Mouse (Mus musculus): Measurements from ENCODE around the gene Fam20a. TPM values are rescaled to one million over a fixed set of nuclear protein-coding genes. Genes with fewer than 3 reads are reported as not detected.

Fam20a gene
- 8.4 and 12.5 TPM in 2 replicates for polyA plus RNA-seq (2015; fragmentation: Nextera tagmentation; extraction: Ambion mirVana)

GRCm38 (mm10) chr11:109721781-109722446, at the start of gene Fam20a:
TSS of gene Fam20a (minus strand) at chr11:109722279.
- peak; percentile 55 for DNase-seq (ENCODE audit: low spot score)
- H3K27ac ChIP-seq (ENCODE audit: low read length) = peak within 1 kb of the TSS; percentile 83
- under 1% methylated on average over 25 of the region's 31 CpGs for WGBS

DNA sequence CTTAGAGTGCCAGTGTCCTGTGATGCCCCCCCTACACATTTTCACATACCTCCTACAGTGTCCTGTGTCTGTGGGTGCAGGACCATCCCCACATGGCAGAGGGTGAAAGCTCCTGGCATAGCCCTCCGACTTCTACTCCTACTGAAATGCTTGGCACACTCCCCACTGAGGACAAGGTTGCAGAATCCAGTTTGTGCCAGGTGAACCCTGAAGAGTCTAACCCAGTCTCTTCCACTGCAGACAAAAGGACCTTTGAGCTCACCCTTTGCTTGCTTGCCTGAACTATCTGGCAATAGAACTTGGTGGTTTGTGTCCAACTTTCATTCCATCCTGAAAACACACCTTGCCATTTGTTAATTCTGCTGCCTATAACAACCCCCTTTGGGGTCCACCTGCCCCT, 49.3 kb upstream of the Fam20a start:
- H3K9ac ChIP-seq (replicated peaks; ENCODE audit: low read depth) = no peak overlapping the region

More at GRCm38 (mm10) chr11:109721781-109722446, at the start of gene Fam20a:
- H3K36me3 ChIP-seq (ENCODE audit: insufficient read depth, low read length) = no peaks in the 10 kb centered on the region
- H3K9me3 ChIP-seq (ENCODE audit: low read length) = no peaks in the 10 kb centered on the region
- H3K4me2 ChIP-seq (replicated peaks; ENCODE audit: low read depth, low read length) = peak within 1 kb of the TSS; percentile 78
- H3K4me1 ChIP-seq (ENCODE audit: insufficient read depth, low read depth, low read length) = peaks cover 7% of the 10 kb centered on the region; the same call in 1 of the 2 replicates
- H3K27me3 ChIP-seq (replicated peaks; ENCODE audit: insufficient read depth, low read length) = no peaks in the 10 kb centered on the region
- peak; percentile 27 for ATAC-seq
- TF ChIP-seq EP300 (IDR thresholded peaks at IDR 0.05) = no peak
- peak; percentile 44 for TF ChIP-seq CTCF (IDR thresholded peaks at IDR 0.05)
- H3K4me3 ChIP-seq (ENCODE audit: low read depth, low read length) = peak within 1 kb of the TSS; percentile 43
- H3K9ac ChIP-seq (replicated peaks; ENCODE audit: low read depth) = peak within 1 kb of the TSS; percentile 55

DNA sequence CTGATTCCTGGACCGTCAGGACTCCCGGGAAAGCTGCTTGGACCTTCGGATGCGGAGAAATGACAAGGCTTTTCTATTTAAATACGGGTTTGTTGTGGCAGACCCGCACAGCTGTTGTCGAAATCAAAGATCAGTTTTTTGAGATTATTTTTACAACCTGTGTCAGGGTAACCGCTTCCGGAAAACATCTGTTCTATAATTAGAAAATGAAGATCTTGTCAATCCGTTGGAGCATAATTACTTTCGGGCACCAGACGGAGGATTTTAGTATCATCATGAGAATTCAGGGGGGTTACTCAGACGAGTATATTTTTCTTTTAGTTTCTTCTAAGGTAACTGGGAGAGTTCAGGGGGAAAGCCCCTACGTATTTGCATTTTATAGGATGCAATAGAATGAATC, 48.1 kb upstream of the Fam20a start:
- 82% methylated on average over 14 of the region's 14 CpGs for WGBS
- H3K27ac ChIP-seq (ENCODE audit: low read length) = no peak overlapping the region
- H3K36me3 ChIP-seq (ENCODE audit: insufficient read depth, low read length) = no peaks in the 10 kb centered on the region
- no peak for DNase-seq (ENCODE audit: low spot score)
- H3K9me3 ChIP-seq (ENCODE audit: low read length) = no peaks in the 10 kb centered on the region
- no peaks in the 10 kb centered on the region for H3K27me3 ChIP-seq (replicated peaks; ENCODE audit: insufficient read depth, low read length)
- no peak for ATAC-seq
- no peak overlapping the region for H3K4me3 ChIP-seq (ENCODE audit: low read depth, low read length)
- no peaks in the 10 kb centered on the region for H3K4me1 ChIP-seq (ENCODE audit: insufficient read depth, low read depth, low read length)
- no peak for TF ChIP-seq CTCF (IDR thresholded peaks at IDR 0.05)
- H3K4me2 ChIP-seq (replicated peaks; ENCODE audit: low read depth, low read length) = no peak overlapping the region
- H3K9ac ChIP-seq (replicated peaks; ENCODE audit: low read depth) = no peak overlapping the region

More for the DNA sequence above, 49.3 kb upstream of the Fam20a start:
- 77% methylated on average over 1 of the region's 1 CpGs for WGBS
- TF ChIP-seq CTCF (IDR thresholded peaks at IDR 0.05) (no peak), EP300 (IDR thresholded peaks at IDR 0.05) (no peak)
- Histone ChIP-seq H3K4me3 (ENCODE audit: low read depth, low read length) (no peak overlapping the region), H3K27ac (ENCODE audit: low read length) (no peak overlapping the region), H3K4me1 (ENCODE audit: insufficient read depth, low read depth, low read length) (no peaks in the 10 kb centered on the region), H3K27me3 (replicated peaks; ENCODE audit: insufficient read depth, low read length) (no peaks in the 10 kb centered on the region), H3K9me3 (ENCODE audit: low read length) (no peaks in the 10 kb centered on the region), H3K36me3 (ENCODE audit: insufficient read depth, low read length) (no peaks in the 10 kb centered on the region), H3K4me2 (replicated peaks; ENCODE audit: low read depth, low read length) (no peak overlapping the region)
- no peak for DNase-seq (ENCODE audit: low spot score)
- no peak for ATAC-seq

DNA sequence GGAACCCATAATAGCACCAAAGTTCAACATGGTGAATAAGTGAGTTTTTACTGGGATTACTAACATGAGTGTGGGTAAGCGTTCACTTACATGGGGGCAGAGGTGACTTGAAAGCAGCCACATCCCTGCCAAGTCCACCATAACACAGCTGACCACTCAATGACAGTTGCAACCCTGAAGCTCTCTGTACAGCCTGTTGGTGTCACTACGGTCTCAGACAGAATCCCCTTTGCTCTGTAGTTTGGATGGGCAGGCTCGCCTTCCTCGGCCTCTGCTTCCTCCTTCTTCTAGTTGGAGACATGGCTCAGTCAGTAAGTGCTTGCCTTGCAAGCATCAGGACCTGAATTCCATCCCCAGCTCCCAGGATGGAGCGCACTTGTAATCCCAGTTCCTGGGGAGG, 47.0 kb upstream of the Fam20a start:
- Histone ChIP-seq H3K4me3 (ENCODE audit: low read depth, low read length) (no peak overlapping the region), H3K27ac (ENCODE audit: low read length) (no peak overlapping the region), H3K4me1 (ENCODE audit: insufficient read depth, low read depth, low read length) (no peaks in the 10 kb centered on the region), H3K36me3 (ENCODE audit: insufficient read depth, low read length) (no peaks in the 10 kb centered on the region), H3K4me2 (replicated peaks; ENCODE audit: low read depth, low read length) (no peak overlapping the region), H3K9ac (replicated peaks; ENCODE audit: low read depth) (no peak overlapping the region), H3K9me3 (ENCODE audit: low read length) (no peaks in the 10 kb centered on the region), H3K27me3 (replicated peaks; ENCODE audit: insufficient read depth, low read length) (no peaks in the 10 kb centered on the region)
- WGBS = 57% methylated on average over 5 of the region's 5 CpGs
- ATAC-seq (0 out of 2 replicates have a peak, but pooled peaks have one; percentile 35), DNase-seq (ENCODE audit: low spot score) (peak; percentile 56)
- no peak for TF ChIP-seq EP300 (IDR thresholded peaks at IDR 0.05)
- peak; percentile 59 for TF ChIP-seq CTCF (IDR thresholded peaks at IDR 0.05)

GRCm38 (mm10) chr11:109760063-109760462, 38.0 kb upstream of the Fam20a start:
- DNase-seq (ENCODE audit: low spot score) = no peak
- no peak overlapping the region for H3K4me2 ChIP-seq (replicated peaks; ENCODE audit: low read depth, low read length)
- ATAC-seq = no peak
- H3K36me3 ChIP-seq (ENCODE audit: insufficient read depth, low read length) = no peaks in the 10 kb centered on the region
- no peaks in the 10 kb centered on the region for H3K27me3 ChIP-seq (replicated peaks; ENCODE audit: insufficient read depth, low read length)
- no peak overlapping the region for H3K27ac ChIP-seq (ENCODE audit: low read length)
- H3K4me1 ChIP-seq (ENCODE audit: insufficient read depth, low read depth, low read length) = no peaks in the 10 kb centered on the region
- 72% methylated on average over 7 of the region's 7 CpGs for WGBS
- no peak overlapping the region for H3K9ac ChIP-seq (replicated peaks; ENCODE audit: low read depth)
- no peak for TF ChIP-seq EP300 (IDR thresholded peaks at IDR 0.05)
- no peak for TF ChIP-seq CTCF (IDR thresholded peaks at IDR 0.05)
- H3K9me3 ChIP-seq (ENCODE audit: low read length) = no peaks in the 10 kb centered on the region
- no peak overlapping the region for H3K4me3 ChIP-seq (ENCODE audit: low read depth, low read length)

GRCm38 (mm10) chr11:109758616-109759215, 36.6 kb upstream of the Fam20a start:
- Histone ChIP-seq H3K4me3 (ENCODE audit: low read depth, low read length) (no peak overlapping the region), H3K4me2 (replicated peaks; ENCODE audit: low read depth, low read length) (no peak overlapping the region), H3K9me3 (ENCODE audit: low read length) (no peaks in the 10 kb centered on the region), H3K27me3 (replicated peaks; ENCODE audit: insufficient read depth, low read length) (no peaks in the 10 kb centered on the region), H3K9ac (replicated peaks; ENCODE audit: low read depth) (no peak overlapping the region), H3K4me1 (ENCODE audit: insufficient read depth, low read depth, low read length) (no peaks in the 10 kb centered on the region), H3K27ac (ENCODE audit: low read length) (no peak overlapping the region), H3K36me3 (ENCODE audit: insufficient read depth, low read length) (no peaks in the 10 kb centered on the region)
- no peak for ATAC-seq
- WGBS = 92% methylated on average over 2 of the region's 2 CpGs
- DNase-seq (ENCODE audit: low spot score) = no peak
- no peak for TF ChIP-seq CTCF (IDR thresholded peaks at IDR 0.05)
- no peak for TF ChIP-seq EP300 (IDR thresholded peaks at IDR 0.05)
